Mouse (Mus musculus) gastrocnemius, adult 18-20 months (tissue): ENCODE results near the gene Abhd2. TPM values are rescaled to one million over a fixed set of nuclear protein-coding genes. Genes with fewer than 3 reads are reported as not detected.

Source experiments
- total RNA-seq, 2 experiments: library from RNA; stranded (reverse); gene quantifications; 2 replicates each; pipeline ENCODE4 v1.2.3; 2021

Gene Abhd2
- total RNA-seq, 2 experiments from 2014 or later: 3.8 to 4.7 TPM

Other genes with a start within 250 kb of the Abhd2 start
- gene Acan, start 219.7 kb upstream of the Abhd2 start, total RNA-seq: under 1 TPM in 1 of 2 experiments, not detected in 1; 0.05 TPM
- gene Hapln3, start 142.2 kb upstream of the Abhd2 start, total RNA-seq: under 1 TPM; 0.45 to 0.48 TPM
- 10 to 100 TPM; 36.8 to 51.1 TPM for gene Mfge8, start 124.1 kb upstream of the Abhd2 start, total RNA-seq
- not detected for gene Rlbp1, start 113.8 kb downstream of the Abhd2 start, total RNA-seq
- not detected for gene Fanci, start 118.7 kb downstream of the Abhd2 start, total RNA-seq
- 10 to 100 TPM; 30.8 to 31.4 TPM for gene Polg, start 193.2 kb downstream of the Abhd2 start, total RNA-seq